Mouse (Mus musculus): ENCODE data around the gene Reep6. TPM values are rescaled to one million over a fixed set of nuclear protein-coding genes. Genes with fewer than 3 reads are reported as not detected.
"Not testable (repeated sequence)": the region's sequence is repeated elsewhere in the genome, so short reads cannot be mapped to it uniquely, and the experiment has no call there.

Gene Reep6
- total RNA-seq, 2 experiments from 2014 or later, result 13.4 to 13.5 TPM

DNA sequence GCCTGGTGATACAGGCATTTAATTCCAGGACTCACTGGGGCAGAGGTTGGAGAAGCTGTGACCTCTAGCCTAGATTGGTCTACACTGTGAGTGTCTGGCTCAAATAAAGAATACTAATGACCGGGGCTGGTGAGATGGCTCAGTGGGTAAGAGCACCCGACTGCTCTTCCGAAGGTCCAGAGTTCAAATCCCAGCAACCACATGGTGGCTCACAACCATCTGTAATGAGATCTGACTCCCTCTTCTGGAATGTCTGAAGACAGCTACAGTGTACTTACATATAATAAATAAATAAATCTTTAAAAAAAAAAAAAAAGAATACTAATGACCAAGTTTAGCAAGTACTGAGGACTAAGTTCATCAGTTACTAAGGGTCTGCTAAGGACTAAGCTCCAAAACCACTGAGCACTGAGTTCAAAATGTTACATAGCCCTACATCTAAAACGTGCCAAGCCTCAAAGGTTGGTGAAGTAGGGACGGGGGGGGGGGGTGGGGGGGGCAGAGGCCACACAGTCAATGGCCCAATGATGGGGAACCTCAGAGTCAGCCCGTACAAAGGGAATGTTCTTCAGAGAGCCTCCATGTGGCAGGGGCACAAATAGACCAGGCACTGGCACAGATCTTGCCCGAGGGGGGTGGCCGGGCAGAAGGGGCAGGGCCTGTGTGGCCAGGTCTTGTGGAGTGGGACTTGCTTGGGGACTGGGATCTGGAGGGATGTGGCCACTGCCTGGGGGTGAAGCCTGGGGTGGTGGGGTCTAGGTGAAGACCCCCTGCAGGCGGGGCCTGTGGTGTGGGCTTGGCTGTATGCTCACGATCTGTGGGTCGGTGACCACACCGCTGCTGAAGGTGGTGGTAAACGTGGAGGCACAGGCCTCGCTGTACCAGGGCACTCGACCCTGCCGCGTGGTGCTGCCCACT, 5.4 kb upstream of the Reep6 start:
- no peak for DNase-seq (ENCODE audit: low spot score in 2 of 2)

- DNase-seq (ENCODE audit: low spot score in 2 of 2), result no peak
Measured at GRCm38 (mm10) chr10:80325045-80325444, 4.7 kb upstream of the Reep6 start.

DNA sequence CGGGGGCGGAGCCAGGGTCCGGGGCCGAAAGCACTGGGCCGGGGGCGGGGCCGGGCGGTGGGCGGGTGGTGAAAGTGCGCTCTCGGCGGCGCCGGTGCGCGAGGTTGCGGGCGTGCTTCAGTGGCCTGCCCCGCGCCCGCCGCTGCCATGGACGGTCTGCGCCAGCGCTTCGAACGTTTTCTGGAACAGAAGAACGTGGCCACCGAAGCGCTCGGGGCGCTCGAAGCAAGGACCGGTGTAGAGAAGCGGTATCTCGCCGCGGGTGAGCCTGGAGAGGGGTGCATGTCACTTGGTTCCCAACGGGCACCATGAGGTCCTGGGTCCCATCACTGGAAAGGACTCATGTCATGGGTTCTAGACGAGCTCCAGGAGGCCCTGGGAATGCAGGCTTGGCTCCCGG, 331 bp downstream of the Reep6 start:
- DNase-seq (ENCODE audit: low spot score in 2 of 2), result no peak

GRCm38 (mm10) chr10:80330888-80331287, 1.1 kb downstream of the Reep6 start:
- no peak for DNase-seq (ENCODE audit: low spot score in 2 of 2)

DNA sequence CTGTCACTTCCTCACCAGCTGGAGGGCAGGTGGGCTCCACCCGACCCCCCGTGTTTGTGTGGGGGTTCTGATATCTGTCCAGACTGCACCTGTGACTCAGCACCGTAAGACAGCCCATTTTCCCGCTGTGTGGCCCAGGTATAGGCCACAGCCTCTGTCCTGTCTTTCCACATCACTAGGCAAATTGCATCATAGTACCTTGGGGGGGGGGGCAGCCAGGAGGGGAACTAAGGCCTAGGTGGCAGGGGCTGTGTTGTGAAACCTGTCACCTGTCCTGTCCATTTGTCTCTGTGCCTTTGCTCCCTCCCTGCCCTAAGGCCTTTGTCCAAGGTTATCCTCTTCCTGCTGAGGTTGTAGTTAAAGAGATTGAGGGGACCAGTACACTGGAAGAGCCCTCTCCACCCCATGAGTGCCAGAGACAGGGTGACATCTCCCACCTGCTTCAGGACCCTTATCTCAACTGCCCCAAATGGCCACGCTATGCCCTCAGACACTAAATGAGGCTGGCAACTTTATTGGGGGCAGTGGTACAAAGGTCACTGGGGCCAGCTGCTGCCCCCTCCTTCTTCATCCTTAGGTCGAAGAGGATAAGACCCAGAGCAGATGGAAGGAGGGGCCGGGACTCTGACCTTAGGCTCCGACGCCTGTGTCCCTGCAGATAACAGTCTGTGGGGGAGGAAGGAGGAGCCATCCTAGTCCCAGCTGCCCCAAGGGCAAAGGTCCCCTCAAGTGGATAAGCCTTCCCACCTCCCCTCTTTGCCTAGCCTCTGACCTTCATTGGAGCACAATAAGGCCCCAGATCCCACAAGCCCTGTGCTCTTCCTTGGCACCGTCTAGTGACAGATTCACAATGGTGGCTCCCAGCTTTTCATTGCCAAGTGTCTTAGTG, 2.1 kb downstream of the Reep6 start:
- DNase-seq (ENCODE audit: low spot score in 2 of 2), result no peak

GRCm38 (mm10) chr10:80332525-80332989, 2.8 kb downstream of the Reep6 start:
- DNase-seq (ENCODE audit: low spot score in 2 of 2), result no peak

DNA sequence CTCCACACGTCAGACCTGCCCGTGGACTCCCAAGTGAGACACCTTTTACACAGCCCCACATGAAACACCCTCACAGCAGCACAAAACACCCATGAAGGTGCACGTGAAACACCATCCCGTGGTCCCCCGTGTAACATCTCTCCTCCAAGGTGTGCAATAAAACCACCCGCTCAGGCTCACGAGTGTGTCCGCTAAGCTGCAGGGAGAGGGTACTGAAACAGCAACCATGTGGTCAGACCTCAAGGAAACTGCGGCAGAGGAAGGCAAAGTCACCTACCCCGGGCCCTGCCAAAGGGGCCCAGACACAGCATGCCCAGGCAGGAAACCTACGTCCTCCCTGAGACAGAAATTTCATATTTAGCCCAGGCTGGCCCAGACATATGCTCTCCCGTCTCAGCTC, 6.5 kb downstream of the Reep6 start:
- no peak for DNase-seq (ENCODE audit: low spot score in 2 of 2)

DNA sequence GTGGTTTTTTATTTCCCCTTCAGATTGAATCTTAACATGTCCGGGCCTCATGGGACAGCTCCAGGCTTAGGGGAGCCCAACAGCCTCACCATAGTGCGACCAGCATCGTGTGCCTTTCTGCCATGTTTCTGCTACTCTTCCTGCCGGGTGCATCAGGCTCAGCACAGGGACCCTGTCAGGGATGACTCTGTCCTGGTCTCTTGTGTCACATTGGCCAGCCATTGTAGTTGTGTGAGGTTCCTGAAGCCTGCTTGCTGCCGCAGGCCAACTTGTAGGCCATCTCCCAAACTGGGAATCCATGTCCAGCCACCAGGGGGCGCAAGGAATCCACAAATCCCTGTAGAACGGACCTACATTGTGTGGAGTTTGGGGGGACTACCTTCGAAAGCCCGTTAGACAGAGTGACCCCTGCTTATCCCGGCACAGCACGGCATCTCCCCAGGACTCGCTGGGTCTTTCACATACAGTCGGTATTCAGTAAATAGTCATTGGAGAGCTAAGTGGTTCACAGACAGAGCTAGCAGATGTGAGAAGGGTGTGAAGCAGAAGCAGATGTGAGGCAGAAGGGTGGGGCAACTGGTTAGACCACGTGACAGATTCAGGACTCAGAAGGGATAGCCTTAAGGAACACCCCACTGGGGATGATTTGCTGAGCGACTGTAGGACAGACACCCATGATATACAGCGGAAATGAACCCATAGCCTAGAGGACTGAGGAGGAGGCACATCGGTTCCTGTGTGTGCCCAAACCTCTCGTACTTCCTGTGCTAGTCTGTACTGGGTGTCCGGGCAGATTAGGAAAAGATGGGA, 10.4 kb downstream of the Reep6 start:
- DNase-seq (ENCODE audit: low spot score in 2 of 2), result peak; percentile 82 to 90

DNA sequence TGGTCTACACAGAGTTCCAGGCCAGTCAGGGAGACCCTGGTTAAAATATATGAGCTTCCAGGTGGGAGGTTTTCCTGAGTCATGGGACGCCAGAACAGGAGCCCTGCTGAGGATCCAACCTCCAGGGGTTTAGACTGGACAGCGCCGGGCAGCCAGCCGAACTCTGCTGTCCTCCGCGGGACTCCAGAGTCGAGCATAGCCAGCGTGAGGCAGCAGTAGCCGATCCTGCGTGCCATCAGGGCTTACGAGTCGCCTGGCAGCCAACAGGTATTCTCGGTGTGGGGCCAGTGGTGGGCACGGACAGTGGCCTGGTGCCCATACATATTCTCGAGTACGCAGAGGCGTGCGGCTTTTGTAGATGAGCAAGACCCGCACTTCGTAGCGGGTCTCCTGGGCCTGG, 11.3 kb downstream of the Reep6 start:
- no peak for DNase-seq (ENCODE audit: low spot score in 2 of 2)

GRCm38 (mm10) chr10:80341491-80342304, 11.9 kb downstream of the Reep6 start:
- no peak for DNase-seq (ENCODE audit: low spot score in 2 of 2)

DNA sequence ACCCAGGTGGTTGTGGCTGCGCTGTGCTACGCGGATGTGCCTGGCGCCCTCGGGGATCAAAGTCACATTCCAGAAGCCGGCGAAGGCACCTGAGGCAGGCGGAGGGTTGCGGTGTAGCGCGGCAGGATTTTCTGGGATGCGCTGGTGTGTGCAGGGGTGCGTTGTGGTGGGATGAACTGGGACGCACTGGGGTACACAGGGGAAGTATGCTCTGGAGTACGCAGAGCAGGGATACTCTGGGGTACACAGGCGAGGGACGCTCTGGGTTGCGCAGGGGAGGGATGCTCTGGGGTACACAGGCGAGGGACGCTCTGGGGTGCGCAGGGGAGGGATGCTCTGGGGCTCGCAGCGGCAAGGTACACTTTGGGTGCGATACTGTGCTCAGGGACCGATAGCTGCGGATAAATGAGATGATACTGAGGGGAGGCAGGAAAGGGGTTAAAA, 12.6 kb downstream of the Reep6 start:
- DNase-seq (ENCODE audit: low spot score in 2 of 2), result no peak

- DNase-seq (ENCODE audit: low spot score in 2 of 2), result no peak
Measured at GRCm38 (mm10) chr10:80342749-80343424, 13.1 kb downstream of the Reep6 start.

GRCm38 (mm10) chr10:80343425-80343895, 13.7 kb downstream of the Reep6 start:
- DNase-seq (ENCODE audit: low spot score in 2 of 2), result no peak

GRCm38 (mm10) chr10:80344131-80344661, 14.4 kb downstream of the Reep6 start:
- DNase-seq (ENCODE audit: low spot score in 2 of 2), result no peak

GRCm38 (mm10) chr10:80345122-80345521, 15.4 kb downstream of the Reep6 start:
- DNase-seq (ENCODE audit: low spot score in 2 of 2), result no peak

DNA sequence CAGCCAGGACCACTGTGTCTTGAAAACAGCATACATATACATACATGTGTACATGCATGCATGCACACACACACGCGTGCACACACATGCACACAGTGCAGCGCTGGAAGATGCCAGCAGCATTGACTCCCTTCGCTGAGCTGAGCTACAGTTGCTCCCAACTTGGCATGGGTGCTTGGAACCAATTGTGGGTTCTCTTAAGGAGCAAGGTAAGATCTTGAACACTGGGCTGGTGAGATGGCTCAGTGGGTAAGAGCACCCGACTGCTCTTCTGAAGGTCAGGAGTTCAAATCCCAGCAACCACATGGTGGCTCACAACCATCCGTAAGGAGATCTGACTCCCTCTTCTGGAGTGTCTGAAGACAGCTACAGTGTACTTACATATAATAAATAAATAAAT, 16.2 kb downstream of the Reep6 start:
- DNase-seq (ENCODE audit: low spot score in 2 of 2), result not testable (repeated sequence)

- no peak for DNase-seq (ENCODE audit: low spot score in 2 of 2)
Measured at GRCm38 (mm10) chr10:80347514-80347967, 17.8 kb downstream of the Reep6 start.

GRCm38 (mm10) chr10:80348244-80348781, 18.6 kb downstream of the Reep6 start, which contains the start of gene Adamtsl5:
TSS of gene Adamtsl5 (minus strand) at chr10:80348412.
- peak in 1 of 2 experiments; percentile 27 for DNase-seq (ENCODE audit: low spot score in 2 of 2)

DNA sequence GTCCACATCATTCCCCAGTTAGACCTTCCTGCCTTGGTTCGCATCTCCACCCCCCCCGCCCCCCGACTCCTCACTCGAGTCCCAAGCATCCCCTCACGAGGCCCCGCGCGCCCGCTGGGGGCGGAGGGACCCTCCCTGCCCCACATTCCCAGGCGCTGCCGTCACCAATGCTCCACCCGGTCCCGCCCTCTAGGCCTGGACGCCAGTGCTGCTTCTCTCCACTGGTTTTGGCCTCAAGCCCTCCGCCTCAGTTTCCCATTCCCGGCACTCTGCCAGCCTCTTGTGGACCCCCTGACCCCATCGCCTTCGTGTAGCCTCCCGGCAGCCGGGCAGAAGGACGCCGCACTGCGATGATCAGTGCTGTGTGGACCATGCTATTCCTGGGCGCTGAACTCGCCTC, 19.2 kb downstream of the Reep6 start:
- DNase-seq (ENCODE audit: low spot score in 2 of 2), result no peak
